Mouse (Mus musculus): ENCODE data around the gene Phlda2. TPM values are rescaled to one million over a fixed set of nuclear protein-coding genes. Genes with fewer than 3 reads are reported as not detected.

Gene Phlda2
- polyA plus RNA-seq, 1 experiment, result not detected

DNA sequence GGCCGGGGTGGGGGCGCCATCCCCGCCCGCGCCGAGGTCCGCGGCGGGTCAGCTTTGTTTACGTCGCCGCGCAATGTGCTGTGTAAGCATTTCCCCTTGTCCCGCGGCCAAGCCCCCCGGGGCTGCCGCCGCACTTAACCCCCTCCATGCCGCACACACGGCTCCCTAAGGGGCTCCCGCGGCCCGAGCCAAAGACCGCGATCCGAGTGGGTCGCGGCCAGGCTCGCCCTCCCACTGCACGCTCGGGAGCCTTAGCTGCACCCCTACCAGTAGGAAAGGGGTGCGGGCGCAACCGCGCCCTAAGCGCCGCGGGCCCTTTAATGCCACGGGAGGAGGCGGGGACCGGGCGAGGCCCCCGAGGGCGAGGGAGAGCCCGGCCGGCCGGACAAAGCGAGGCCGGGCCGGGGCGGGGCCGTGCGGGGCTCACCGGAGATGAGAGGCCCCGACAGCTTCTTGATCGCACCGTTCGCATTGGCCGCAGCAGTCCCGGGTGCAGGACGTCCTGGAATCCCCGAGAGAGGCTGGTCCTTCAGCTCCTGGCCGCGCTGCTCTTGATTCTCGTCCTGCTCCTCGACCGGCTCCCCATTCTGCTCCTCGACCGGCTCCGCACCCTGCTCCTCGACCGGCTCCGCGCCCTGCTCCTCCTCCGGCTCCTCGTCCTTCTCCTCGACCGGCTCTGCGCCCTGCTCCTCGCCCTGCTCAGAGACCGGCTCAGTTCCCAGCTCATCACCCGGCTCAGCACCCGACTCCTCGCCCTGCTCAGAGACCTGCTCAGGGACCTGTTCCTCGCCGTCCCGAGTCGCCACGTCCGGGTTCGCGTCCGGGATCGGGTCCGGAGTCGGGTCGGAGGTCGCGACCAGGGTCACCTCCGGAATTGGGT is 43.4 kb downstream of the Phlda2 start:
- no peak for TF ChIP-seq GATA1 (IDR thresholded peaks at IDR 0.05; ENCODE audit: low read length)

GRCm38 (mm10) chr7:143458963-143459331 is 44.0 kb downstream of the Phlda2 start:
- TF ChIP-seq GATA1 (IDR thresholded peaks at IDR 0.05; ENCODE audit: low read length), result no peak

Other genes starting within 250 kb of the Phlda2 start
- gene Cdkn1c, start 42.1 kb downstream of the Phlda2 start, polyA plus RNA-seq (2012), result not detected in 2 replicates
- gene Slc22a18, start 29.4 kb downstream of the Phlda2 start, polyA plus RNA-seq (2012), result 0.65 and 0.99 TPM in 2 replicates
- gene Nap1l4, start 46.0 kb upstream of the Phlda2 start, polyA plus RNA-seq (2012), result 66.4 and 82.6 TPM in 2 replicates
- gene Cars, start 96.9 kb upstream of the Phlda2 start, polyA plus RNA-seq (2012), result 52.3 and 53.8 TPM in 2 replicates
- gene Tnfrsf26, start 125.6 kb upstream of the Phlda2 start, polyA plus RNA-seq (2012), result not detected in 2 replicates
- not detected in 2 replicates for gene Tnfrsf22, start 146.5 kb upstream of the Phlda2 start, polyA plus RNA-seq (2012)
- not detected in 2 replicates for gene Tnfrsf23, start 182.7 kb upstream of the Phlda2 start, polyA plus RNA-seq (2012)

All from G1E-ER4 (cell line).